Mouse (Mus musculus) heart, embryonic 11.5 days (tissue): ENCODE measurements around the gene Mrpl9. TPM values are rescaled to one million over a fixed set of nuclear protein-coding genes. Genes with fewer than 3 reads are reported as not detected.

ENCODE experiments used
- ATAC-seq: fragments of 200-750 bp; cut with Nextera tagmentation; replicated peaks from 2 replicates; pipeline ENCODE4 v1.8.0; 2017; ENCODE audit warnings: moderate library complexity; ENCODE audit not compliant: insufficient number of reproducible peaks, low FRiP score, low TSS enrichment
- H3K27ac ChIP-seq: fragments of 300-500 bp; sonication (generic); 2 replicates; pipeline ENCODE4 v1.5.1; 2014; ENCODE audit warnings: mild to moderate bottlenecking, low read depth, low read length
- H3K27me3 ChIP-seq: fragments of 300-500 bp; sonication (generic); 2 replicates; pipeline ENCODE4 v1.6.1; 2014; ENCODE audit warnings: mild to moderate bottlenecking, low read length, mixed read lengths; ENCODE audit not compliant: control insufficient read depth, insufficient read depth
- H3K36me3 ChIP-seq: fragments of 300-500 bp; sonication (generic); 2 replicates; pipeline ENCODE4 v1.6.1; 2014; ENCODE audit warnings: mild to moderate bottlenecking, low read length, moderate library complexity, mixed read lengths; ENCODE audit not compliant: control insufficient read depth, insufficient read depth
- H3K4me1 ChIP-seq: fragments of 300-500 bp; sonication (generic); 2 replicates; pipeline ENCODE4 v1.6.1; 2014; ENCODE audit warnings: low read length; ENCODE audit not compliant: control insufficient read depth, insufficient read depth
- H3K4me2 ChIP-seq: fragments of 300-500 bp; sonication (generic); 2 replicates; pipeline ENCODE4 v1.6.1; 2014; ENCODE audit warnings: mild to moderate bottlenecking, moderate library complexity
- H3K4me3 ChIP-seq: fragments of 300-500 bp; sonication (generic); 2 replicates; pipeline ENCODE4 v1.5.1; 2014; ENCODE audit warnings: low read depth, low read length
- H3K9ac ChIP-seq: fragments of 300-500 bp; sonication (generic); 2 replicates; pipeline ENCODE4 v1.6.1; 2014; ENCODE audit warnings: mild to moderate bottlenecking, low read depth, low read length, moderate library complexity
- H3K9me3 ChIP-seq: fragments of 300-500 bp; sonication (generic); replicated peaks from 2 replicates; pipeline ENCODE4 v1.6.1; 2016; ENCODE audit warnings: low read length; ENCODE audit not compliant: control insufficient read depth
- WGBS: fragments of 180-500 bp; shearing (Covaris S2); extraction: QIAGEN DNeasy Blood & Tissue Kit; methylation state at CpG from one replicate; pipeline ENCODE4 v1.1.7; 2014; ENCODE audit not compliant: insufficient replicate concordance; 5-methylcytosine and 5-hydroxymethylcytosine counted together
- polyA plus RNA-seq: library from polyadenylated mRNA; unstranded; fragments of >200 nt; fragmentation: Nextera tagmentation; extraction: Ambion mirVana; gene quantifications from 2 replicates; pipeline ENCODE4 v1.2.1, GENCODE M21; 2014

Gene Mrpl9
- polyA plus RNA-seq, 1 experiment from 2014 or later, result 60.8 TPM

GRCm38 (mm10) chr3:94473567-94474232, 30.6 kb downstream of the Mrpl9 start:
- 33% methylated on average over 5 of the region's 5 CpGs for WGBS
- Histone ChIP-seq H3K36me3 (no peaks in the 10 kb centered on the region), H3K4me3 (no peak overlapping the region), H3K4me2 (no peak overlapping the region), H3K9me3 (no peaks in the 10 kb centered on the region), H3K27ac (no peak overlapping the region), H3K9ac (no peak overlapping the region), H3K27me3 (peaks cover 5% of the 10 kb centered on the region), H3K4me1 (peaks cover 14% of the 10 kb centered on the region)
- no peak for ATAC-seq

GRCm38 (mm10) chr3:94476301-94477035, 33.4 kb downstream of the Mrpl9 start:
- Histone ChIP-seq H3K27me3 (peaks cover 31% of the 10 kb centered on the region), H3K9me3 (no peaks in the 10 kb centered on the region), H3K27ac (no peak overlapping the region), H3K9ac (no peak overlapping the region), H3K36me3 (no peaks in the 10 kb centered on the region), H3K4me1 (peaks cover 16% of the 10 kb centered on the region), H3K4me3 (no peak overlapping the region), H3K4me2 (no peak overlapping the region)
- ATAC-seq, result no peak
- 44% methylated on average over 8 of the region's 8 CpGs for WGBS

- 61% methylated on average over 4 of the region's 4 CpGs for WGBS
Measured at GRCm38 (mm10) chr3:94477444-94477843, 34.3 kb downstream of the Mrpl9 start.

DNA sequence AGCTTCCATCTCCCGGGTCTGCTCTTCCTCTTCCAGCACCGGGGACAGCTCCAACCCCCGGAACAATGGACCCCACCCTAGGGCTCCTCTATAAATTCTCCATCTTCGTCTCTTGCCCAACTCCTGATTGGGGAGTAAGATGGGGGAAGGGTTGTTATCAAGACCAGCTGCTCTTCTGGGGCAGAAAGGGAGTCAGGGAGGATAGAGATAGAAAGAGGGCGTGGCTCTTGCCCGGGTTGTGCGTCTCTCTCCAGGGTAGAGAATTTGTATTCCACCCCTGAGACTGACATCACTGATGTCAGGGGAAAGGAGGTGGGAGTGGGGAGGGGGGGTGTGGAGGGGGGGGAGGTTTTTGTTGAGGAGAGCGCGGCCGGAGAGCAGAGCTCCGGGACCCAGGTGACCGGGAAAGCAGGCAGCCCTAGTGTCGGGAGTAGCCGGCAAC, 34.9 kb downstream of the Mrpl9 start, which contains the start of gene Celf3:
Gene Celf3 (plus strand): TSS at position 315 of the 442 bp plus-strand sequence.
- H3K4me3 ChIP-seq, result no peak within 1 kb of the TSS
- WGBS, result 1% methylated on average over 9 of the region's 14 CpGs
- no peak for ATAC-seq
- no peak within 1 kb of the TSS for H3K4me2 ChIP-seq
- H3K27ac ChIP-seq, result no peak within 1 kb of the TSS
- no peaks in the 10 kb centered on the region for H3K36me3 ChIP-seq
- H3K4me1 ChIP-seq, result peaks cover 14% of the 10 kb centered on the region
- peaks cover 33% of the 10 kb centered on the region for H3K27me3 ChIP-seq
- H3K9ac ChIP-seq, result no peak within 1 kb of the TSS
- no peaks in the 10 kb centered on the region for H3K9me3 ChIP-seq

More at GRCm38 (mm10) chr3:94477444-94477843, 34.3 kb downstream of the Mrpl9 start:
- Histone ChIP-seq H3K27me3 (peaks cover 33% of the 10 kb centered on the region), H3K9me3 (no peaks in the 10 kb centered on the region), H3K9ac (no peak overlapping the region), H3K4me1 (peaks cover 14% of the 10 kb centered on the region), H3K36me3 (no peaks in the 10 kb centered on the region), H3K4me2 (no peak overlapping the region), H3K4me3 (no peak overlapping the region), H3K27ac (no peak overlapping the region)
- ATAC-seq, result no peak

DNA sequence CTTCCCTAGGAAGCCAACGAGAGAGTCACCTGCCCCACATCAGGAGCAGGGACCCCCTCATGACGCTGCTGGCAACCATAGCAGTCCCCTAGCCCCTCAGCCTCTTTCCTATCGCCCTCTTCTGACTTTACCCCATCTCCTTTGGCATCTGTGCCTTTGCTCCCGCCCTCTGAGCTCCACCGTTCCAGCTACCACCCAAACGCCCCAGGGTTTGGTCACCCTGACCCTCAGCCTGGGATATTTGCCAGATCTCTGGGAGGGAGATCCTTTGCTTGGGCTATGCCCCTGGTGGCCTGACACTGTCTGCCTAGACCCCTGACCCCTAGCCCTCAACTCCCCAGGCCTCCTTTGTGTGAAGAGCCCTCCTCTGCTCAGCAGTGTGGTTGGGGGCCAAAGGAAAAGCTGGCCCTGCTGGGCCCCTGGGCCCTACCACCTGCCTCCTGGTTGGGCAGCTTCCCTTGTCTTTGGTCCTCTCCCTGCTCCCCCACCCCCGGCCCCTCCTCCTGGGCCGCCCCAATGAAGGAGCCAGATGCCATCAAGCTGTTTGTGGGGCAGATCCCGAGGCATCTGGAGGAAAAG, 35.6 kb downstream of the Mrpl9 start:
- ATAC-seq, result no peak
- peaks cover 33% of the 10 kb centered on the region for H3K27me3 ChIP-seq
- WGBS, result 14% methylated on average over 9 of the region's 9 CpGs
- H3K27ac ChIP-seq, result no peak overlapping the region
- no peak overlapping the region for H3K9ac ChIP-seq
- H3K4me3 ChIP-seq, result no peak overlapping the region
- H3K36me3 ChIP-seq, result no peaks in the 10 kb centered on the region
- peaks cover 12% of the 10 kb centered on the region for H3K4me1 ChIP-seq
- H3K9me3 ChIP-seq, result no peaks in the 10 kb centered on the region
- H3K4me2 ChIP-seq, result no peak overlapping the region

DNA sequence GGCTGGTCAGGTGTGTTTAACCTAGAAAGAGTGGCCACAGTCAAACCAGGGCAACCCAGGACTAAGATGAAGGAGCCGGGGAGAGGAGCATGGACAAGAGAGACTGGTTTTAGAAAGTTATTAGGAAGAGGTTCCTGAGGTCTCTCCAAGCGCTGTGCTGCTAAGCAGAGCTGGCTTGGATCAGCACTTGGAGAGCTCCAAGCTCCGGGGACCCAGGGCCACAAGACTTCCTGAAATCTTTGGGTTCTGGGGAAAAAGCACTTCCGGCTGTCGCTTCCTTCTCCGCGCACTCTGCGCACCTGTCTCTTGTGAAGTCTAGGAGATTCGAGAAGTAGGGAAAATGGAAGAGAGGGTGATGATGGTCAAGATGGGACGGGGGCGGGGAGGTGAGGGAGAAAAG, 36.4 kb downstream of the Mrpl9 start:
- peak overlapping the region; percentile 26; the same call in 1 of the 2 replicates for H3K4me3 ChIP-seq
- no peak overlapping the region for H3K9ac ChIP-seq
- H3K4me1 ChIP-seq, result peaks cover 5% of the 10 kb centered on the region; the same call in 1 of the 2 replicates
- WGBS, result 4% methylated on average over 11 of the region's 11 CpGs
- H3K27ac ChIP-seq, result no peak overlapping the region
- no peak for ATAC-seq
- no peaks in the 10 kb centered on the region for H3K36me3 ChIP-seq
- peaks cover 33% of the 10 kb centered on the region for H3K27me3 ChIP-seq
- H3K4me2 ChIP-seq, result peak overlapping the region; percentile 57
- no peaks in the 10 kb centered on the region for H3K9me3 ChIP-seq

- 8% methylated on average over 16 of the region's 16 CpGs for WGBS
- H3K9me3 ChIP-seq, result no peaks in the 10 kb centered on the region
- no peaks in the 10 kb centered on the region for H3K36me3 ChIP-seq
- ATAC-seq, result no peak
- peaks cover 5% of the 10 kb centered on the region; the same call in 1 of the 2 replicates for H3K4me1 ChIP-seq
- peak within 1 kb of the TSS; percentile 57 for H3K4me2 ChIP-seq
- peaks cover 33% of the 10 kb centered on the region for H3K27me3 ChIP-seq
- peak within 1 kb of the TSS; percentile 26; the same call in 1 of the 2 replicates for H3K4me3 ChIP-seq
- no peak within 1 kb of the TSS for H3K27ac ChIP-seq
- H3K9ac ChIP-seq, result no peak within 1 kb of the TSS
Measured at GRCm38 (mm10) chr3:94480291-94480884, 37.3 kb downstream of the Mrpl9 start, which contains the start of gene Riiad1. TSS of gene Riiad1 (minus strand) at chr3:94480341.

DNA sequence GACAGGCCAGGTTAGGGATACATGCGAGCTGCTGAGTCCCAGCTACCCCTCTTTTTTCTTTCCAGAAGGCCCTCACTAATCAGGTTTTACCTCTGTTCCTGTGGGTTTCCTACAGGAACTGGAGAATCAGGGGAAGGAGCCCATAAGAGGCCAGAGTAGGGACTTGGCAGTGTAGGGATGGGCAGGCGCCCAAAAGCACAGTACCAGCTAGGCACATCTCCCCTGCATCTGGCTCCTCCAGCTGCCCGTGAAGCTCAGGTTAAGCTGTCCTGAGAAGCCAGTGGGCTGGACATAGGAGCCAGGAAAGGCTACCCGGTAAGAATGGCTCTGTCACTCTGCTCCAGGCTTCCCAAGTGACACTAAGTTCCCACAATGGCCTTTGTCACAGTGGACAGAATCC, 38.3 kb downstream of the Mrpl9 start:
- WGBS, result 52% methylated on average over 4 of the region's 4 CpGs
- Histone ChIP-seq H3K27ac (no peak overlapping the region), H3K4me1 (peaks cover 5% of the 10 kb centered on the region; the same call in 1 of the 2 replicates), H3K9ac (no peak overlapping the region), H3K36me3 (no peaks in the 10 kb centered on the region), H3K27me3 (peaks cover 33% of the 10 kb centered on the region), H3K4me2 (no peak overlapping the region), H3K4me3 (no peak overlapping the region), H3K9me3 (no peaks in the 10 kb centered on the region)
- no peak for ATAC-seq
